In the genomic region with DNA sequence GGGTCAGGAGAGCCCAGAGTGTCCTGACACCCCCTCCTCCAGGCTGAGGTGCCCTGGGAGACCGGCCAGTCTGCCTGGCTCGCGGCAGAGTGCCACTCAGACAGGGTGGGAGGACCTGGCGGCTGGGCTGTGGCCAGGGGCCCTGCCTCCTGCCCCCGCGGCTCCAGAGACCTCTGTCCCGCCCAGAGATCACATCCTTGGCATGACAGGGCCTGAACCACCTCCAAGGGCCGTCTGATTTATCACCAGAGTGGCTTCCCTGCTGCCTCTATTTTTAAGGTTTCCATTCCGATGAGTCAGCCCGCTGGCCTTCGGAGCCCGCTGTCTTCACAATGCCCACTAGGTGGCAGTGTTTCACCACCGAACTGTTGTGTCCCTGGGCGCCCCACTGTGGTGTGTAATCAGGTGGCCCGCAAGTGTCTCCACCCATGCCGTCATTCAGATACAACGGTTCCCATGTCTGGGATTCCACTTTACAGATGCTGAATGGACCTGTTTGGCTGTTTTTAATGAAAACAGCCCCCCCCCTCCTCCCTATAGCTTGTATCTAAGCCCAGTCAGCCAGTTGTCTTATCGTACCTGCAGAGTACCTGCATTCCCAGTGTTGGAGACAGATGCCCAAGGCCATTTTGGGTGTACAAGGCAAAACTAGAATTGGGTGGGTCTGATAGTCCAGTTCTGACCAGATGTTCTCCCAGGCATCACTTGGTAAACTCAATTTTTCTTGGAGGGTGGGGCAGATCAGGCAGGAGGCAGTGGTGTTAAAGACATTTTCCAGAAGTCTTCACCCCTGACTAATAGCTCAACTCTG, we compare ENCODE assay signal across 8 mouse cellular contexts. TPM values are rescaled to one million over a fixed set of nuclear protein-coding genes. Genes with fewer than 3 reads are reported as not detected.
DNase-seq lines count a peak whose midpoint lies in the region; ATAC-seq and TF ChIP-seq lines count a peak whose summit lies in the region.

No protein-coding gene starts in this region.

- H3K4me1 ChIP-seq in hindbrain, postnatal 0 days (ENCODE audit: insufficient read depth, low read length) = no peaks in the 10 kb centered on the region

- DNase-seq in ZHBTc4 (ENCODE audit: low read depth, low spot score) = peak; percentile 92
- peak; percentile 78 to 93 for DNase-seq in cerebellum, postnatal 4 days (ENCODE audit: low spot score in 2 of 2)
- peak; percentile 96 for DNase-seq in gastrocnemius, adult 2 months
- peak; percentile 95 for DNase-seq in hindbrain, postnatal 0 days (ENCODE audit: low spot score)
- peak; percentile 91 to 92 for DNase-seq in left cerebral cortex, adult 18-20 months (ENCODE audit: low spot score in 2 of 2)
- DNase-seq in lung, postnatal 4 days = peak; percentile 79 to 88
- DNase-seq in right cerebral cortex, adult 2 months (ENCODE audit: low spot score in 2 of 2) = peak; percentile 93 to 95
- peak; percentile 62 for DNase-seq in urinary bladder, postnatal 10 days (ENCODE audit: low spot score)

- TF ChIP-seq CTCF in gastrocnemius, adult 2 months (IDR thresholded peaks at IDR 0.05) = peak; percentile 98
- TF ChIP-seq CTCF in hindbrain, postnatal 0 days (IDR thresholded peaks at IDR 0.05; ENCODE audit: low read depth) = peak; percentile 98

- ATAC-seq in hindbrain, postnatal 0 days = peak; percentile 81

- H3K9me3 ChIP-seq in hindbrain, postnatal 0 days (ENCODE audit: low read length) = no peaks in the 10 kb centered on the region

- 5% methylated on average over 18 of the region's 18 CpGs for WGBS in hindbrain, postnatal 0 days

- peak overlapping the region; percentile 54 for H3K4me2 ChIP-seq in hindbrain, postnatal 0 days (ENCODE audit: low read depth, low read length)

- peak overlapping the region; percentile 21; the same call in 1 of the 2 replicates for H3K9ac ChIP-seq in hindbrain, postnatal 0 days (replicated peaks; ENCODE audit: low read length)

- H3K36me3 ChIP-seq in hindbrain, postnatal 0 days (ENCODE audit: insufficient read depth, low read length) = no peaks in the 10 kb centered on the region

- peaks cover 8% of the 10 kb centered on the region; the same call in 1 of the 2 replicates for H3K27me3 ChIP-seq in hindbrain, postnatal 0 days (ENCODE audit: insufficient read depth, low read length)

- H3K27ac ChIP-seq in gastrocnemius, adult 2 months = peak overlapping the region; percentile 99
- no peak overlapping the region for H3K27ac ChIP-seq in hindbrain, postnatal 0 days

- intact Hi-C loops in gastrocnemius, adult 2 months (cut with DNase I) = loop anchor here (1.0 to 10.0 kb wide), 3 partner anchors 19 to 230 kb away; a partner anchor contains a TSS

- peak overlapping the region; percentile 82 for H3K4me3 ChIP-seq in gastrocnemius, adult 2 months
- peak overlapping the region; percentile 24 for H3K4me3 ChIP-seq in hindbrain, postnatal 0 days (ENCODE audit: low read length)

RNA-seq across cellular contexts. Expression of a gene that starts 3.4 kb away (rescaled TPM):
- total RNA-seq in gastrocnemius, adult 2 months (2021) = 100 to 1,000 TPM; 445 to 720 TPM
- 0.14 and 0.58 TPM in 2 replicates for total RNA-seq in hindbrain, postnatal 0 days (2014; rRNA removed)
- 0.08 and 0.20 TPM in 2 replicates for polyA plus RNA-seq in hindbrain, postnatal 0 days (2015; fragmentation: Nextera tagmentation; extraction: Ambion mirVana)
- total RNA-seq in left cerebral cortex, adult 18-20 months (2021) = not detected

RNA-seq across cellular contexts. Expression of a gene that starts 18.5 kb away (rescaled TPM):
- total RNA-seq in gastrocnemius, adult 2 months (2021) = 1 to 10 TPM; 1.4 to 1.7 TPM
- total RNA-seq in hindbrain, postnatal 0 days (2014; rRNA removed) = 2.5 and 5.0 TPM in 2 replicates
- 2.8 TPM in 2 replicates for polyA plus RNA-seq in hindbrain, postnatal 0 days (2015; fragmentation: Nextera tagmentation; extraction: Ambion mirVana)
- total RNA-seq in left cerebral cortex, adult 18-20 months (2021) = under 1 TPM; 0.46 to 0.68 TPM

RNA-seq across cellular contexts. Expression of a gene that starts 37.0 kb away (rescaled TPM):
- under 1 TPM; 0.45 to 0.61 TPM for total RNA-seq in gastrocnemius, adult 2 months (2021)
- total RNA-seq in hindbrain, postnatal 0 days (2014; rRNA removed) = 32.0 and 47.0 TPM in 2 replicates
- 20.8 and 21.2 TPM in 2 replicates for polyA plus RNA-seq in hindbrain, postnatal 0 days (2015; fragmentation: Nextera tagmentation; extraction: Ambion mirVana)
- total RNA-seq in left cerebral cortex, adult 18-20 months (2021) = 10 to 100 TPM; 16.2 to 18.2 TPM

RNA-seq across cellular contexts. Expression of a gene that starts 47.8 kb away (rescaled TPM):
- not detected for total RNA-seq in gastrocnemius, adult 2 months (2021)
- total RNA-seq in hindbrain, postnatal 0 days (2014; rRNA removed) = 5.2 and 7.3 TPM in 2 replicates
- 5.9 and 6.5 TPM in 2 replicates for polyA plus RNA-seq in hindbrain, postnatal 0 days (2015; fragmentation: Nextera tagmentation; extraction: Ambion mirVana)
- 1 to 10 TPM; 2.0 to 2.6 TPM for total RNA-seq in left cerebral cortex, adult 18-20 months (2021)

Comparison
In these comparisons a context has a peak if more than half of its experiments do, and no peak if none do; other contexts are left out.
1. RNA of a gene that starts 3.4 kb away (total RNA-seq): 445 to 720 TPM in gastrocnemius, adult 2 months; 0.14 to 0.58 TPM in hindbrain, postnatal 0 days and not detected in left cerebral cortex, adult 18-20 months; every median in the first group is over 100 times any median in the second.
2. RNA of a gene that starts 37.0 kb away (total RNA-seq): 32.0 to 47.0 TPM in hindbrain, postnatal 0 days and 16.2 to 18.2 TPM in left cerebral cortex, adult 18-20 months; 0.45 to 0.61 TPM in gastrocnemius, adult 2 months; every median in the first group is over 10 times any median in the second.
3. Peak in every context shown above with its lines, with median percentiles within 50 percentile points of each other: DNase-seq.